Mouse (Mus musculus) MEL (cell line): ENCODE measurements at regions not wholly inside any gene's neighbourhood (a gene's known extent, or its start where the extent isn't known, plus 50 kb on each side); places are given as distances from the start of the nearest gene placed in this dataset.

Experiments
- DNase-seq: peaks from one replicate; pipeline ENCODE4 v3.0.0; 2011; ENCODE audit warnings: low read depth, low spot score
- H3K27ac ChIP-seq: 2 replicates; pipeline ENCODE4 v1.5.1; 2012; ENCODE audit warnings: low read depth, mild to moderate bottlenecking, control low read depth, low read length, moderate library complexity; ENCODE audit not compliant: control insufficient read depth
- H3K27me3 ChIP-seq, 2 experiments: fragments of 150-350 bp in 1 of 2; sonication (generic) in 1 of 2; 2 replicates each; pipeline ENCODE4 v1.6.1; 2012; ENCODE audit warnings: low read length in 2 of 2, mild to moderate bottlenecking in 2 of 2, improper control_type of control experiment in 1 of 2, moderate library complexity in 1 of 2; ENCODE audit not compliant: insufficient read depth in 2 of 2, control insufficient read depth in 1 of 2
- H3K36me3 ChIP-seq, 2 experiments: 2 replicates each; pipeline ENCODE4 v1.6.1; 2012 to 2014; ENCODE audit warnings: low read length in 2 of 2, improper control_type of control experiment in 1 of 2, inconsistent platforms in 1 of 2, mild to moderate bottlenecking in 1 of 2; ENCODE audit not compliant: insufficient read depth in 2 of 2, control insufficient read depth in 1 of 2
- H3K4me1 ChIP-seq, 2 experiments: fragments of 150-350 bp in 1 of 2; sonication (generic) in 1 of 2; 2 replicates each; pipeline ENCODE4 v1.6.1; 2012; ENCODE audit warnings: low read length in 2 of 2, improper control_type of control experiment in 1 of 2, mild to moderate bottlenecking in 1 of 2; ENCODE audit not compliant: insufficient read depth in 2 of 2, control insufficient read depth in 1 of 2
- H3K4me3 ChIP-seq, 2 experiments: fragments of 150-350 bp in 1 of 2; sonication (generic) in 1 of 2; 2 replicates each; pipeline ENCODE4 v1.5.1; 2012; ENCODE audit warnings: low read depth in 2 of 2, low read length in 2 of 2, mild to moderate bottlenecking in 2 of 2, moderate library complexity in 2 of 2, control low read depth in 1 of 2, improper control_type of control experiment in 1 of 2; ENCODE audit not compliant: control insufficient read depth in 1 of 2, insufficient read depth in 1 of 2
- H3K79me2 ChIP-seq: 2 replicates; pipeline ENCODE4 v1.6.1; 2012; ENCODE audit warnings: mild to moderate bottlenecking, low read length, moderate library complexity; ENCODE audit not compliant: control insufficient read depth, poor library complexity, insufficient read depth
- H3K9ac ChIP-seq: 2 replicates; pipeline ENCODE4 v1.6.1; 2012; ENCODE audit warnings: low read depth, mild to moderate bottlenecking, control low read depth, low read length, moderate library complexity; ENCODE audit not compliant: control insufficient read depth, poor library complexity, severe bottlenecking
- H3K9me3 ChIP-seq: fragments of 150-350 bp; sonication (generic); replicated peaks from 2 replicates; pipeline ENCODE4 v1.6.1; 2012; ENCODE audit warnings: mild to moderate bottlenecking, low read length, improper control_type of control experiment, moderate library complexity; ENCODE audit not compliant: insufficient read depth
- BHLHE40 ChIP-seq: IDR thresholded peaks from 2 replicates; pipeline ENCODE4 v1.6.1; 2012; ENCODE audit warnings: low read depth, mild to moderate bottlenecking, inconsistent platforms, low read length, improper control_type of control experiment, borderline replicate concordance
- CHD2 ChIP-seq: IDR thresholded peaks from 2 replicates; pipeline ENCODE4 v1.6.1; 2011; ENCODE audit warnings: low read length, improper control_type of control experiment
- CTCF ChIP-seq, 3 experiments: IDR thresholded peaks in 2 of 3; conservative IDR thresholded peaks in 1 of 3; 2 replicates each; pipeline ENCODE4 v1.5.1; 2011 to 2012; ENCODE audit warnings: low read length in 3 of 3, low read depth in 2 of 3, mild to moderate bottlenecking in 2 of 3, improper control_type of control experiment in 1 of 3, inconsistent platforms in 1 of 3, mixed read lengths in 1 of 3, moderate library complexity in 1 of 3; ENCODE audit not compliant: control insufficient read depth in 1 of 3, insufficient read depth in 1 of 3, poor library complexity in 1 of 3, severe bottlenecking in 1 of 3
- ELF1 ChIP-seq: IDR thresholded peaks from 2 replicates; pipeline ENCODE4 v1.6.1; 2014; ENCODE audit warnings: low read depth, mild to moderate bottlenecking, inconsistent platforms, low read length, improper control_type of control experiment, moderate library complexity
- GABPA ChIP-seq: IDR thresholded peaks from 2 replicates; pipeline ENCODE4 v1.6.1; 2012; ENCODE audit warnings: low read depth, mild to moderate bottlenecking, inconsistent platforms, low read length, improper control_type of control experiment, moderate library complexity
- GATA1 ChIP-seq: IDR thresholded peaks from 2 replicates; pipeline ENCODE4 v1.6.1; 2011; ENCODE audit warnings: low read depth, low read length, improper control_type of control experiment
- MAFK ChIP-seq: IDR thresholded peaks from 2 replicates; pipeline ENCODE4 v1.6.1; 2011; ENCODE audit warnings: low read depth, mild to moderate bottlenecking, low read length, improper control_type of control experiment, borderline replicate concordance
- MAZ ChIP-seq: IDR thresholded peaks from 2 replicates; pipeline ENCODE4 v1.6.1; 2012; ENCODE audit warnings: low read depth, mild to moderate bottlenecking, inconsistent platforms, low read length, improper control_type of control experiment
- MEF2A ChIP-seq: IDR thresholded peaks from 2 replicates; pipeline ENCODE4 v1.6.1; 2014; ENCODE audit warnings: low read depth, mild to moderate bottlenecking, inconsistent platforms, low read length, improper control_type of control experiment; ENCODE audit not compliant: poor library complexity, insufficient replicate concordance, severe bottlenecking; ENCODE audit errors: extremely low read depth
- MYB ChIP-seq: IDR thresholded peaks from 2 replicates; pipeline ENCODE4 v1.6.1; 2011; ENCODE audit warnings: mild to moderate bottlenecking, low read depth, low read length, improper control_type of control experiment
- MYC ChIP-seq: IDR thresholded peaks from 2 replicates; pipeline ENCODE4 v1.6.1; 2011; ENCODE audit warnings: low read depth, mild to moderate bottlenecking, low read length, improper control_type of control experiment, moderate library complexity
- POLR2AphosphoS2 ChIP-seq: IDR thresholded peaks from 2 replicates; pipeline ENCODE4 v1.6.1; 2011; ENCODE audit warnings: low read length, improper control_type of control experiment
- POLR2AphosphoS5 ChIP-seq: IDR thresholded peaks from 2 replicates; pipeline ENCODE4 v1.6.1; 2012; ENCODE audit warnings: low read depth, borderline replicate concordance, mild to moderate bottlenecking, inconsistent platforms, low read length, moderate library complexity, mixed read lengths
- TAL1 ChIP-seq: IDR thresholded peaks from 2 replicates; pipeline ENCODE4 v1.6.1; 2012; ENCODE audit warnings: mild to moderate bottlenecking, inconsistent platforms, low read length, moderate library complexity, mixed read lengths
- TCF12 ChIP-seq: IDR thresholded peaks from 2 replicates; pipeline ENCODE4 v1.6.1; 2014; ENCODE audit warnings: low read depth, mild to moderate bottlenecking, inconsistent platforms, low read length, improper control_type of control experiment, moderate library complexity
- UBTF ChIP-seq: IDR thresholded peaks from 2 replicates; pipeline ENCODE4 v1.6.1; 2012; ENCODE audit warnings: low read depth, mild to moderate bottlenecking, inconsistent platforms, low read length, improper control_type of control experiment, moderate library complexity, borderline replicate concordance; ENCODE audit not compliant: insufficient read depth
- ZMIZ1 ChIP-seq: IDR thresholded peaks from 2 replicates; pipeline ENCODE4 v1.6.1; 2012; ENCODE audit warnings: low read depth, mild to moderate bottlenecking, inconsistent platforms, low read length, improper control_type of control experiment, moderate library complexity

- H3K4me3 ChIP-seq = no peak overlapping the region
- TF ChIP-seq CTCF (IDR thresholded peaks at IDR 0.05 in 2 of 3, conservative IDR thresholded peaks at IDR 0.05 in 1 of 3; ENCODE audit: control insufficient read depth in 1 of 3, insufficient read depth in 1 of 3, low read depth in 2 of 3, low read length in 3 of 3, poor library complexity in 1 of 3, severe bottlenecking in 1 of 3) = no peak
- no peak for TF ChIP-seq POLR2AphosphoS2
- no peak for TF ChIP-seq ZMIZ1
- no peak for TF ChIP-seq POLR2AphosphoS5
- no peak for TF ChIP-seq GATA1
- TF ChIP-seq ELF1 = no peak
- TF ChIP-seq TCF12 = no peak
- no peak for TF ChIP-seq MAZ
- no peak for TF ChIP-seq MAFK
- no peak for TF ChIP-seq BHLHE40
- TF ChIP-seq MYB = no peak
- no peak for TF ChIP-seq CHD2
- no peak for TF ChIP-seq MYC
- no peak for TF ChIP-seq GABPA
- TF ChIP-seq TAL1 = no peak
- TF ChIP-seq MEF2A = no peak
- TF ChIP-seq, all 39 proteins: peak for 0
- H3K4me1 ChIP-seq = no peaks in the 10 kb centered on the region
- H3K79me2 ChIP-seq = no peaks in the 10 kb centered on the region
- H3K27me3 ChIP-seq = no peaks in the 10 kb centered on the region
- no peaks in the 10 kb centered on the region for H3K9me3 ChIP-seq
- no peaks in the 10 kb centered on the region for H3K36me3 ChIP-seq
- no peak for DNase-seq
- no peak overlapping the region for H3K9ac ChIP-seq
- H3K27ac ChIP-seq = no peak overlapping the region
Measured at GRCm38 (mm10) chr14:110663231-110663630, 91.7 kb downstream of the Slitrk6 start.

DNA sequence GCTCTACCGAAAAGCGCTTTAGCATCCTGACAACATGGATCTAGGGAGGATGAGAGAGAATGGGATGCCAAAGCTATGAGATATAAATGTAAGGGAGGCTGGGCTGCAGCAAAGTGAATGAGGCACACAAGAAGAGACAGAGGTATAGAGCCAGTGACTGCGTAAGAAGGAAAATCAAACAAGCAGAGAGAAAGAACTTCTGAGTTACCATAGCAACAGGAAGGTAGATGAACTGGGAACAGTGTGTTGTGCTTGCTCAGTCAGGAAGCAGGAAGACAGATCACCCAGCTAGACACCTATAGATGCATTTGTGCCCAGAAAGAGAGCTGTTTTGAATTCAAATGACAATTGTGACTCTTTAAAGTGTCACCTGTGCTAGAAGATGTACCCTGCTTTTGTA lies 120.8 kb downstream of the Slitrk6 start:
- H3K27ac ChIP-seq = no peak overlapping the region
- no peaks in the 10 kb centered on the region for H3K27me3 ChIP-seq
- no peaks in the 10 kb centered on the region for H3K4me1 ChIP-seq
- no peaks in the 10 kb centered on the region for H3K36me3 ChIP-seq
- DNase-seq = no peak
- no peak overlapping the region for H3K4me3 ChIP-seq
- no peak for TF ChIP-seq UBTF
- TF ChIP-seq, all 39 proteins: peak for 0
- Histone ChIP-seq H3K79me2 (no peaks in the 10 kb centered on the region), H3K9me3 (no peaks in the 10 kb centered on the region; the same call in 1 of the 2 replicates), H3K9ac (no peak overlapping the region)
